Mouse (Mus musculus): ENCODE measurements around the gene Pcyt1a. TPM values are rescaled to one million over a fixed set of nuclear protein-coding genes. Genes with fewer than 3 reads are reported as not detected.

Gene Pcyt1a
- total and polyA plus RNA-seq, 3 experiments = 50.2 to 104 (median 101) TPM

DNA sequence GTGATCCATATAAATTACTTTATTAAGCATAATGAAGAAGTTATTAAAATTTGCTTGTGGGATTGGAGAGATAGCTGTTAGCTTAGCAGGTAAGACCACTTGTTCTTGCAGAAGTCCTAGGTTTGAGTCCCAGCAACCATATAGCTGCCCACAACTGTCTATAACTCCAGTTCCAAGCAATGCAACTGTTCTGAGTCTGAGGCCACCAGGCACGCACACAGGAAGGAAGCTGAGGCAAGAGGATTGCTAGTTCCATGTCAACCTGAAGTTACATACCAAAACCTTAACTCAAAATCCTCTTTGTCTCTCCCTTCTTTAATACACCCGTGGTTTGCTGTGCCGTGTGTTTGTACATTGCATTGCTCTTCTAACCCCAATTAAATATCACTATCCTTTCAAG lies 39.8 kb upstream of the Pcyt1a start:
- H3K4me3 ChIP-seq (ENCODE audit: low read depth, low read length) = no peak overlapping the region
- H3K9me3 ChIP-seq (replicated peaks) = no peaks in the 10 kb centered on the region
- ATAC-seq (ENCODE audit: extremely low read depth, insufficient number of reproducible peaks, low FRiP score, poor library complexity, severe bottlenecking) (no peak), DNase-seq (ENCODE audit: low spot score) (no peak)
- TF ChIP-seq POLR2AphosphoS5 (IDR thresholded peaks at IDR 0.05; ENCODE audit: insufficient replicate concordance, low read depth, low read length) (no peak), GATA1 (IDR thresholded peaks at IDR 0.05; ENCODE audit: borderline replicate concordance, low read length) (no peak), TAL1 (conservative IDR thresholded peaks at IDR 0.05; ENCODE audit: low read depth, low read length) (no peak)
- peaks cover 29% of the 10 kb centered on the region for H3K36me3 ChIP-seq (replicated peaks)
- no peaks in the 10 kb centered on the region for H3K27me3 ChIP-seq (ENCODE audit: insufficient read depth, low read length)
- peaks cover 49% of the 10 kb centered on the region for H3K4me1 ChIP-seq (ENCODE audit: insufficient read depth, low read depth, low read length)

DNA sequence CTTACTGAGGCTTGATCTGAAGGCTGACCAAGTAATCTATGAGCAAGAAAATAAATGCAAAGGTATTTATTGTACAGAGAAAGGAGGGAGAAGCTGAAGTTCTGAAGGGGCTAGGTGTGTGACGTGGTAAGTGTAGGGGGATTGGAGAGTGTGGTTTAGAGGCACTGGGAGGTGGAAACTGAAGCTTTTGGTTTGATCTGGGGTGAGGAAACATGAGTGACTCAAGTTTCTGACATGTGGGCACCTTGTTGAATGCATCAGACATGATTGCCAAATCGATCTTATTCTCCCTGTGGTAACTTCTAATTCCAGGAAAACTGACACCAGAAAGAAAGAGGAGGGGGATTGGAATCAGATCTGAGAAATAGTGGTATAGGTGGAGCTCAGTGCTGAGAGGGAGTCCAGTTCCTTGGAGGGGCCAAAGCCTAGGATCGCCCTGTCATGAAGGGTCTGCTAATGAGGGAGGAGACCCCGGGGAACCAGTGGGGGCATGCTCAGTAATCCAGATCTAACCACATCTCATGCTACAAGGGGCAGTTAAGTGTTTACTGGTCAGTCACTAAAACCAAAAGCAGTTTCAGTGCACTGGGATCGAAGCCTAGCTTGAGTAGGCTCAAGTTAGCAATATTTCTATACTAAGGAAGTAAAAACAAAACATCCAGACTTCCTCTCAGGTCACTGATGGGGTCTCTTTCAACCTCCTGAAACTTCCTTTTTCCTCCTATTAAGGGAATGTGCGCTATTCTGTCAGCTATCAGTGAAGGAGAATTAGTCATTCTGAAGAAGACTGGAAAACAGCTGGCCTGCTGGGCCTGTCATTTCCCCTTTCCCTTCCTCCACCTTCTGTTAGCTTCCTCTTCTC lies 34.8 kb upstream of the Pcyt1a start:
- Histone ChIP-seq H3K4me3 (ENCODE audit: low read depth, low read length) (no peak overlapping the region), H3K4me1 (ENCODE audit: insufficient read depth, low read depth, low read length) (peaks cover 30% of the 10 kb centered on the region), H3K9me3 (replicated peaks) (no peaks in the 10 kb centered on the region), H3K36me3 (replicated peaks) (peaks cover 16% of the 10 kb centered on the region), H3K27me3 (ENCODE audit: insufficient read depth, low read length) (no peaks in the 10 kb centered on the region)
- TF ChIP-seq POLR2AphosphoS5 (IDR thresholded peaks at IDR 0.05; ENCODE audit: insufficient replicate concordance, low read depth, low read length) (no peak), CTCF (IDR thresholded peaks at IDR 0.05; ENCODE audit: low read depth, low read length) (no peak), TAL1 (conservative IDR thresholded peaks at IDR 0.05; ENCODE audit: low read depth, low read length) (no peak), GATA2 (IDR thresholded peaks at IDR 0.05; ENCODE audit: borderline replicate concordance, low read depth, low read length) (no peak), GATA1 (IDR thresholded peaks at IDR 0.05; ENCODE audit: borderline replicate concordance, low read length) (no peak)
- DNase-seq (ENCODE audit: low spot score) = no peak
- no peak for ATAC-seq (ENCODE audit: extremely low read depth, insufficient number of reproducible peaks, low FRiP score, poor library complexity, severe bottlenecking)

DNA sequence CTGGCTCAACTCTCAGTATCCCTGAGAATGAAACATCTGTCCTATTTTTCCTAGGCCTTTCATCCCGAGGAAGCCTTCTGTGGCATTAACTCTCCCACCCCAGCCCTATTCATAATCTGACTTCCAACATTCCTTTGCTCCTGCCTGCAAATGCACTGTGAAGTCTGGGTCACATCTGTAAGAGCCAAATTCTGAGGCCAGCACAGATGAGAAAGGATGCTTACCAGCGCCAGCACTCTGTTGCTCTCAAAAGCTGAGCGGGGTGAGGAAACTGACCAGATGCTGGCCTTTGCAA lies 34.2 kb upstream of the Pcyt1a start:
- no peaks in the 10 kb centered on the region for H3K9me3 ChIP-seq (replicated peaks)
- H3K36me3 ChIP-seq (replicated peaks) = peaks cover 11% of the 10 kb centered on the region
- no peak for DNase-seq (ENCODE audit: low spot score)
- TF ChIP-seq POLR2AphosphoS5 (IDR thresholded peaks at IDR 0.05; ENCODE audit: insufficient replicate concordance, low read depth, low read length) (no peak), TAL1 (conservative IDR thresholded peaks at IDR 0.05; ENCODE audit: low read depth, low read length) (no peak), CTCF (IDR thresholded peaks at IDR 0.05; ENCODE audit: low read depth, low read length) (no peak), GATA2 (IDR thresholded peaks at IDR 0.05; ENCODE audit: borderline replicate concordance, low read depth, low read length) (no peak)
- H3K4me1 ChIP-seq (ENCODE audit: insufficient read depth, low read depth, low read length) = peaks cover 32% of the 10 kb centered on the region
- ATAC-seq (ENCODE audit: extremely low read depth, insufficient number of reproducible peaks, low FRiP score, poor library complexity, severe bottlenecking) = no peak
- no peaks in the 10 kb centered on the region for H3K27me3 ChIP-seq (ENCODE audit: insufficient read depth, low read length)
- H3K4me3 ChIP-seq (ENCODE audit: low read depth, low read length) = no peak overlapping the region

DNA sequence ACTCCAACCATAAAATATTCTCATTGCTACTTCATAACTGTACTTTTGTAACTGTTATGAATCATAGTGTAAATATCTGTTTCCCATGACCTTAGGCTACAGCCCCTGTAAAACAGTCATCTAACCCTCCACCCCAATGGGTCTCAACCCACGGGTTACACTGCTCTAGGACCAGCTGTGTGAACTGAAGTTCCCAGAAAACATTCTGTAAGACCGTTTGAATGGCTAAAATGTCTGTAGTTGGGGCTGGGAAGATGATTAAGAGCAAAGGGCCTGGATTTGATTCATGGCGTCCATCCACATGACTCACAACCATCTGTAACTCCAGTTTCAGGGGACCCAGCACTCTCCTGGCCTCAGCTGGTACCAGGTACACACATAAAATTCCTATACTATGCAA lies 32.5 kb upstream of the Pcyt1a start:
- Histone ChIP-seq H3K9me3 (replicated peaks) (no peaks in the 10 kb centered on the region), H3K36me3 (replicated peaks) (peaks cover 4% of the 10 kb centered on the region), H3K4me3 (ENCODE audit: low read depth, low read length) (no peak overlapping the region), H3K27me3 (ENCODE audit: insufficient read depth, low read length) (no peaks in the 10 kb centered on the region), H3K4me1 (ENCODE audit: insufficient read depth, low read depth, low read length) (peaks cover 35% of the 10 kb centered on the region)
- TF ChIP-seq CTCF (IDR thresholded peaks at IDR 0.05; ENCODE audit: low read depth, low read length) (no peak), TAL1 (conservative IDR thresholded peaks at IDR 0.05; ENCODE audit: low read depth, low read length) (no peak), GATA1 (IDR thresholded peaks at IDR 0.05; ENCODE audit: borderline replicate concordance, low read length) (no peak), GATA2 (IDR thresholded peaks at IDR 0.05; ENCODE audit: borderline replicate concordance, low read depth, low read length) (no peak), POLR2AphosphoS5 (IDR thresholded peaks at IDR 0.05; ENCODE audit: insufficient replicate concordance, low read depth, low read length) (no peak)
- DNase-seq (ENCODE audit: low spot score) (no peak), ATAC-seq (ENCODE audit: extremely low read depth, insufficient number of reproducible peaks, low FRiP score, poor library complexity, severe bottlenecking) (no peak)

DNA sequence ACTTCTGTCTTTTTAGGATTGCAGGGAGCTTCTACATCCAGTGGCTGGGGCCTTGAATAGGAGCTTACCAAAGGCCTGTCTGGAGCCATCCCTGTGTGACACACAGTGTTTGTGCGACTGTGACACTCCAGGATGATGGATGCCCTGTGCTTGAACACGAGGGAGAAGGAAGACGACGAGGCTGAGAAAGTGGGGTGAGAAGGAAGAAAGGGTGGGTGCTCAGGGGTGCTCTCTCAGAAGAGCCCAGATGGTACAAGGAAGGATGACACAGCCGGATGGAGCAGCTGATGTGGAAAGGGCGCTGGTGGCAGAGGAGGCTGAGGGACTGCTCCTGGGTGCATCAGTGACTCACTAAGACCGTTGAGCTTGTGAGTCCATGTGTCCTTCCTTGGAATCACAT lies 30.5 kb upstream of the Pcyt1a start, which contains the start of gene Tm4sf19:
Gene Tm4sf19 (plus strand): TSS at position 240 of the 400 bp plus-strand sequence.
- H3K4me3 ChIP-seq (ENCODE audit: low read depth, low read length) = no peak within 1 kb of the TSS
- ATAC-seq (ENCODE audit: extremely low read depth, insufficient number of reproducible peaks, low FRiP score, poor library complexity, severe bottlenecking) (no peak), DNase-seq (ENCODE audit: low spot score) (no peak)
- H3K27me3 ChIP-seq (ENCODE audit: insufficient read depth, low read length) = no peaks in the 10 kb centered on the region
- H3K4me1 ChIP-seq (ENCODE audit: insufficient read depth, low read depth, low read length) = peaks cover 30% of the 10 kb centered on the region
- no peaks in the 10 kb centered on the region for H3K36me3 ChIP-seq (replicated peaks)
- no peaks in the 10 kb centered on the region for H3K9me3 ChIP-seq (replicated peaks)
- TF ChIP-seq TAL1 (conservative IDR thresholded peaks at IDR 0.05; ENCODE audit: low read depth, low read length) (no peak), GATA2 (IDR thresholded peaks at IDR 0.05; ENCODE audit: borderline replicate concordance, low read depth, low read length) (no peak), POLR2AphosphoS5 (IDR thresholded peaks at IDR 0.05; ENCODE audit: insufficient replicate concordance, low read depth, low read length) (no peak), CTCF (IDR thresholded peaks at IDR 0.05; ENCODE audit: low read depth, low read length) (no peak), GATA1 (IDR thresholded peaks at IDR 0.05; ENCODE audit: borderline replicate concordance, low read length) (no peak)

DNA sequence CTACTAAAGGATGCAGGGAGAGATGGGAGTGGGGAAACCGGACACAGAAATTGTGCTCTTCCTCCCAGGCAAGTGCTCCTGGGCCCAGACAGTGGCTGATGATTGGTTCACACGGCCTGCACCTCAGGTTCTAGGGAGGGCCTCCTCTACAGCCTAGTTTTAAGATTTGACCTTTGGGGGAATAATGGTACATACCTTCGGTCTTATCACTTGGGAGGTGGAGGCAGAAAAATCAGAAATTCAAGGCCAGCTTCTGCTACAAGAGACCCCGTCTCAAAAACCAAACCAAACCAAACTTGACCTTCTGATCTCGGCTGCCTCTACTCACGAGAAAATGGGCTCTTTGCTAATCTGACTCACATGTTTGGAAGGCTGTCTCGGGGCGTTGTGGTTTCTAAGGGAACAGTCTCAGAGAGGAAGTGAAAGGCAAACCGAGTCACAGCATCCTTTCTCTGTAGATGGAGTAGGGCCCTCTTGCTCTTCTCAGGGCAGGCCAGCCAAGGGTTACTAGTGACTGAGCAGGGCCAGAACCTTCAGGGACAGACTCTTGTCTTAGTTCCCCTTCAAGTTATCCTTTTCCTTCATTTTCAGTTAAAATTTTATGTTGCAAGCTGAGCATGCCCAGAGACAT lies 29.3 kb upstream of the Pcyt1a start:
- Histone ChIP-seq H3K4me3 (ENCODE audit: low read depth, low read length) (no peak overlapping the region), H3K4me1 (ENCODE audit: insufficient read depth, low read depth, low read length) (peaks cover 18% of the 10 kb centered on the region), H3K36me3 (replicated peaks) (no peaks in the 10 kb centered on the region), H3K9me3 (replicated peaks) (no peaks in the 10 kb centered on the region), H3K27me3 (ENCODE audit: insufficient read depth, low read length) (no peaks in the 10 kb centered on the region; the same call in 1 of the 2 replicates)
- TF ChIP-seq GATA2 (IDR thresholded peaks at IDR 0.05; ENCODE audit: borderline replicate concordance, low read depth, low read length) = no peak
- no peak for TF ChIP-seq TAL1 (conservative IDR thresholded peaks at IDR 0.05; ENCODE audit: low read depth, low read length)
- no peak for TF ChIP-seq GATA1 (IDR thresholded peaks at IDR 0.05; ENCODE audit: borderline replicate concordance, low read length)
- no peak for TF ChIP-seq CTCF (IDR thresholded peaks at IDR 0.05; ENCODE audit: low read depth, low read length)
- TF ChIP-seq POLR2AphosphoS5 (IDR thresholded peaks at IDR 0.05; ENCODE audit: insufficient replicate concordance, low read depth, low read length) = no peak
- DNase-seq (ENCODE audit: low spot score) (no peak), ATAC-seq (ENCODE audit: extremely low read depth, insufficient number of reproducible peaks, low FRiP score, poor library complexity, severe bottlenecking) (no peak)

All from G1E (cell line).